Mouse (Mus musculus): Measurements from ENCODE around the gene Olfr569. TPM values are rescaled to one million over a fixed set of nuclear protein-coding genes. Genes with fewer than 3 reads are reported as not detected.

Gene Olfr569
- not detected in 2 replicates for polyA plus RNA-seq (2015; fragmentation: Nextera tagmentation; extraction: Ambion mirVana)

GRCm38 (mm10) chr7:102890782-102891181 is at the start of gene Olfr569:
TSS of gene Olfr569 (minus strand) at chr7:102890882.
- no peak within 1 kb of the TSS for H3K27ac ChIP-seq (ENCODE audit: low read depth)
- no peak for ATAC-seq

GRCm38 (mm10) chr7:102927105-102927504 is 36.4 kb upstream of the Olfr569 start:
- H3K27me3 ChIP-seq (ENCODE audit: insufficient read depth, low read length), result no peaks in the 10 kb centered on the region
- TF ChIP-seq CTCF (IDR thresholded peaks at IDR 0.05; ENCODE audit: low read depth) (no peak), EP300 (IDR thresholded peaks at IDR 0.05; ENCODE audit: low read depth) (no peak)
- H3K4me2 ChIP-seq (ENCODE audit: low read depth, low read length), result no peak overlapping the region
- no peaks in the 10 kb centered on the region for H3K4me1 ChIP-seq (ENCODE audit: insufficient read depth)
- 48% methylated on average over 3 of the region's 3 CpGs for WGBS (ENCODE audit: insufficient replicate concordance)
- no peak overlapping the region for H3K4me3 ChIP-seq (ENCODE audit: low read depth, low read length)
- no peak overlapping the region for H3K9ac ChIP-seq (replicated peaks)
- H3K9me3 ChIP-seq (ENCODE audit: low read length), result no peaks in the 10 kb centered on the region
- DNase-seq, result no peak
- ATAC-seq, result no peak
- H3K36me3 ChIP-seq (replicated peaks; ENCODE audit: insufficient read depth, low read length), result no peaks in the 10 kb centered on the region
- no peak overlapping the region for H3K27ac ChIP-seq (ENCODE audit: low read depth)

More at GRCm38 (mm10) chr7:102890782-102891181, at the start of gene Olfr569:
- Histone ChIP-seq H3K9ac (replicated peaks) (no peak within 1 kb of the TSS), H3K9me3 (ENCODE audit: low read length) (no peaks in the 10 kb centered on the region), H3K4me2 (ENCODE audit: low read depth, low read length) (no peak within 1 kb of the TSS), H3K4me3 (ENCODE audit: low read depth, low read length) (no peak within 1 kb of the TSS), H3K36me3 (replicated peaks; ENCODE audit: insufficient read depth, low read length) (no peaks in the 10 kb centered on the region), H3K27me3 (ENCODE audit: insufficient read depth, low read length) (no peaks in the 10 kb centered on the region), H3K4me1 (ENCODE audit: insufficient read depth) (no peaks in the 10 kb centered on the region)
- DNase-seq, result no peak
- WGBS (ENCODE audit: insufficient replicate concordance), result 60% methylated on average over 3 of the region's 3 CpGs
- no peak for TF ChIP-seq EP300 (IDR thresholded peaks at IDR 0.05; ENCODE audit: low read depth)

- DNase-seq (no peak), ATAC-seq (no peak)
- H3K4me1 ChIP-seq (ENCODE audit: insufficient read depth), result no peaks in the 10 kb centered on the region
- H3K9me3 ChIP-seq (ENCODE audit: low read length), result no peaks in the 10 kb centered on the region
- H3K4me2 ChIP-seq (ENCODE audit: low read depth, low read length), result no peak within 1 kb of the TSS
- no peak within 1 kb of the TSS for H3K4me3 ChIP-seq (ENCODE audit: low read depth, low read length)
- no peaks in the 10 kb centered on the region for H3K27me3 ChIP-seq (ENCODE audit: insufficient read depth, low read length)
- 57% methylated on average over 1 of the region's 1 CpGs for WGBS (ENCODE audit: insufficient replicate concordance)
- H3K27ac ChIP-seq (ENCODE audit: low read depth), result no peak within 1 kb of the TSS
- H3K9ac ChIP-seq (replicated peaks), result no peak within 1 kb of the TSS
- no peaks in the 10 kb centered on the region for H3K36me3 ChIP-seq (replicated peaks; ENCODE audit: insufficient read depth, low read length)
- TF ChIP-seq CTCF (IDR thresholded peaks at IDR 0.05; ENCODE audit: low read depth), result no peak
- TF ChIP-seq EP300 (IDR thresholded peaks at IDR 0.05; ENCODE audit: low read depth), result no peak
These were observed 33.4 kb upstream of the Olfr569 start, which contains the start of gene Olfr572 for GRCm38 (mm10) chr7:102924109-102924508. TSS of gene Olfr572 (plus strand) at chr7:102924409.

GRCm38 (mm10) chr7:102919632-102920031 is 28.9 kb upstream of the Olfr569 start:
- H3K4me1 ChIP-seq (ENCODE audit: insufficient read depth), result no peaks in the 10 kb centered on the region
- H3K27me3 ChIP-seq (ENCODE audit: insufficient read depth, low read length), result no peaks in the 10 kb centered on the region
- H3K4me2 ChIP-seq (ENCODE audit: low read depth, low read length), result no peak overlapping the region
- no peak overlapping the region for H3K4me3 ChIP-seq (ENCODE audit: low read depth, low read length)
- WGBS (ENCODE audit: insufficient replicate concordance), result 10% methylated on average over 1 of the region's 1 CpGs
- no peak for TF ChIP-seq EP300 (IDR thresholded peaks at IDR 0.05; ENCODE audit: low read depth)
- TF ChIP-seq CTCF (IDR thresholded peaks at IDR 0.05; ENCODE audit: low read depth), result peak; percentile 80
- DNase-seq (no peak), ATAC-seq (0 out of 2 replicates have a peak, but pooled peaks have one; percentile 17)
- no peak overlapping the region for H3K9ac ChIP-seq (replicated peaks)
- no peaks in the 10 kb centered on the region for H3K9me3 ChIP-seq (ENCODE audit: low read length)
- H3K36me3 ChIP-seq (replicated peaks; ENCODE audit: insufficient read depth, low read length), result no peaks in the 10 kb centered on the region
- H3K27ac ChIP-seq (ENCODE audit: low read depth), result no peak overlapping the region

GRCm38 (mm10) chr7:102917032-102917875 is 26.6 kb upstream of the Olfr569 start, which contains the start of gene Olfr571:
TSS of gene Olfr571 (minus strand) at chr7:102917536.
- Histone ChIP-seq H3K9me3 (ENCODE audit: low read length) (no peaks in the 10 kb centered on the region), H3K4me2 (ENCODE audit: low read depth, low read length) (no peak within 1 kb of the TSS), H3K27ac (ENCODE audit: low read depth) (no peak within 1 kb of the TSS), H3K4me1 (ENCODE audit: insufficient read depth) (no peaks in the 10 kb centered on the region), H3K27me3 (ENCODE audit: insufficient read depth, low read length) (no peaks in the 10 kb centered on the region), H3K36me3 (replicated peaks; ENCODE audit: insufficient read depth, low read length) (no peaks in the 10 kb centered on the region), H3K9ac (replicated peaks) (no peak within 1 kb of the TSS), H3K4me3 (ENCODE audit: low read depth, low read length) (no peak within 1 kb of the TSS)
- ATAC-seq (no peak), DNase-seq (no peak)
- TF ChIP-seq CTCF (IDR thresholded peaks at IDR 0.05; ENCODE audit: low read depth) (no peak), EP300 (IDR thresholded peaks at IDR 0.05; ENCODE audit: low read depth) (no peak)
- WGBS (ENCODE audit: insufficient replicate concordance), result 57% methylated on average over 4 of the region's 4 CpGs

GRCm38 (mm10) chr7:102916405-102916804 is 25.7 kb upstream of the Olfr569 start:
- Histone ChIP-seq H3K9me3 (ENCODE audit: low read length) (no peaks in the 10 kb centered on the region), H3K36me3 (replicated peaks; ENCODE audit: insufficient read depth, low read length) (no peaks in the 10 kb centered on the region), H3K27me3 (ENCODE audit: insufficient read depth, low read length) (no peaks in the 10 kb centered on the region), H3K9ac (replicated peaks) (no peak overlapping the region), H3K27ac (ENCODE audit: low read depth) (no peak overlapping the region), H3K4me2 (ENCODE audit: low read depth, low read length) (no peak overlapping the region), H3K4me1 (ENCODE audit: insufficient read depth) (no peaks in the 10 kb centered on the region), H3K4me3 (ENCODE audit: low read depth, low read length) (no peak overlapping the region)
- 46% methylated on average over 5 of the region's 5 CpGs for WGBS (ENCODE audit: insufficient replicate concordance)
- DNase-seq, result no peak
- no peak for TF ChIP-seq CTCF (IDR thresholded peaks at IDR 0.05; ENCODE audit: low read depth)
- TF ChIP-seq EP300 (IDR thresholded peaks at IDR 0.05; ENCODE audit: low read depth), result no peak
- ATAC-seq, result no peak

Data from liver, postnatal 0 days (tissue).